Mouse (Mus musculus) heart, embryonic 15.5 days (tissue): Measurements from ENCODE around the gene Olfr1347. TPM values are rescaled to one million over a fixed set of nuclear protein-coding genes. Genes with fewer than 3 reads are reported as not detected.
"Not testable (repeated sequence)": the region's sequence is repeated elsewhere in the genome, so short reads cannot be mapped to it uniquely, and the experiment has no call there.

ENCODE experiments used
- ATAC-seq: fragments of 200-750 bp; cut with Nextera tagmentation; replicated peaks from 2 replicates; pipeline ENCODE4 v1.8.0; 2017; ENCODE audit warnings: low read depth, moderate TSS enrichment; ENCODE audit not compliant: insufficient number of reproducible peaks, insufficient read depth, low FRiP score
- H3K27ac ChIP-seq: fragments of 300-500 bp; sonication (generic); 2 replicates; pipeline ENCODE4 v1.5.1; 2015; ENCODE audit warnings: mild to moderate bottlenecking, inconsistent platforms
- H3K27me3 ChIP-seq: fragments of 300-500 bp; sonication (generic); 2 replicates; pipeline ENCODE4 v1.6.1; 2015; ENCODE audit warnings: inconsistent platforms
- H3K36me3 ChIP-seq: fragments of 300-500 bp; sonication (generic); 2 replicates; pipeline ENCODE4 v1.6.1; 2015; ENCODE audit warnings: mild to moderate bottlenecking, inconsistent platforms
- H3K4me1 ChIP-seq: fragments of 300-500 bp; sonication (generic); replicated peaks from 2 replicates; pipeline ENCODE4 v1.6.1; 2015; ENCODE audit warnings: inconsistent platforms
- H3K4me2 ChIP-seq: fragments of 300-500 bp; sonication (generic); 2 replicates; pipeline ENCODE4 v1.6.1; 2015; ENCODE audit warnings: inconsistent platforms, mild to moderate bottlenecking, moderate library complexity
- H3K4me3 ChIP-seq: fragments of 300-500 bp; sonication (generic); 2 replicates; pipeline ENCODE4 v1.5.1; 2015; ENCODE audit warnings: mild to moderate bottlenecking, inconsistent platforms
- H3K9ac ChIP-seq: fragments of 300-500 bp; sonication (generic); 2 replicates; pipeline ENCODE4 v1.6.1; 2015; ENCODE audit warnings: mild to moderate bottlenecking, inconsistent platforms
- H3K9me3 ChIP-seq: fragments of 300-500 bp; sonication (generic); replicated peaks from 2 replicates; pipeline ENCODE4 v1.6.1; 2016; ENCODE audit warnings: inconsistent platforms
- WGBS: fragments of 180-500 bp; shearing (Covaris S2); methylation state at CpG from one replicate; pipeline ENCODE4 v1.1.7; 2015; ENCODE audit warnings: mixed read lengths; 5-methylcytosine and 5-hydroxymethylcytosine counted together
- polyA plus RNA-seq: library from polyadenylated mRNA; unstranded; fragments of >200 nt; fragmentation: Nextera tagmentation; extraction: Ambion mirVana; gene quantifications from 2 replicates; pipeline ENCODE4 v1.2.1, GENCODE M21; 2015

Gene Olfr1347
- not detected in 2 replicates for polyA plus RNA-seq

DNA sequence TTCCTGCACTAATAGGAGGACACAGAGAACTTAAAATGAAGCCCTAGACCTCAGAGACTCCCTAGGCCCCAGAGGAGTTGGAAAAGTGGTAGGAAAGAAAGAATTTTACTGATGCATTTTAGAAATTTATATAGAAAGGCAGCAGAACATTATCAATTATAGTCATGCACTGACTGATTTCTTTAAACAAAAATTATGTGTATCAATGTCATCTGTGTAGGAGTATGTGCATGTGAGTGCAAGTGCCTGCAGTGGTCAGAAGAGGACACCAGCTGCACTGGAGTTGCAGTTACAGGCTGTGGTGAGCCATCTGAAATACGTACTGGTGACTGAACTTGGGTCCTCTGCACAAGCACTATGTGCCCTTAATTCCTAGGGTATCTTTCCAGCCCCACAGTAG, at the start of gene Olfr1347:
TSS of gene Olfr1347 (minus strand) at position 101 of the 400 bp plus-strand sequence.
- H3K9me3 ChIP-seq = peaks cover 3% of the 10 kb centered on the region; the same call in 1 of the 2 replicates
- no peaks in the 10 kb centered on the region for H3K27me3 ChIP-seq
- ATAC-seq = no peak
- no peak within 1 kb of the TSS for H3K4me3 ChIP-seq
- no peak within 1 kb of the TSS for H3K9ac ChIP-seq
- WGBS = 41% methylated on average over 1 of the region's 1 CpGs
- H3K4me2 ChIP-seq = no peak within 1 kb of the TSS
- H3K4me1 ChIP-seq = no peaks in the 10 kb centered on the region
- H3K27ac ChIP-seq = no peak within 1 kb of the TSS
- no peaks in the 10 kb centered on the region for H3K36me3 ChIP-seq

DNA sequence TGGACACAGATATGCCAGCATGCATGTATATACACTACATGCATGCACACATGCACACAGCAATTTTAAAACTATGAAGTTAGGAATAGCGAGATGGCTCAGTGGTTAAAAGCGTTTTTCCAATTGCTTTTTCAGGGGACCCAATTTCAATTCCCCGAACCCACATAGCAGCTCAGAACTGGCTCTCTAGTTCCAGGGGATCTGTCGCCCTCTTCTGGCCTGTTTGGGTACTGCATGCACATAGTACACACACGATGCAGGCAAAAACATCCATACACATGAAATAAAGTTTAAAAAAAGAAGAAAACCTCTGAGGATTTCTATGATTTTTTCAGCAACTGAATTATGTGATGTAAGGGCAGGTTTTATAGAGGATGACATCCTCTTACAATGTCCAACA, 26.6 kb upstream of the Olfr1347 start:
- no peak overlapping the region for H3K4me3 ChIP-seq
- no peak for ATAC-seq
- no peak overlapping the region for H3K27ac ChIP-seq
- H3K9ac ChIP-seq = no peak overlapping the region
- H3K4me2 ChIP-seq = no peak overlapping the region
- no peaks in the 10 kb centered on the region for H3K36me3 ChIP-seq
- H3K9me3 ChIP-seq = no peaks in the 10 kb centered on the region; the same call in 1 of the 2 replicates
- 60% methylated on average over 5 of the region's 5 CpGs for WGBS
- H3K4me1 ChIP-seq = no peaks in the 10 kb centered on the region
- no peaks in the 10 kb centered on the region for H3K27me3 ChIP-seq

DNA sequence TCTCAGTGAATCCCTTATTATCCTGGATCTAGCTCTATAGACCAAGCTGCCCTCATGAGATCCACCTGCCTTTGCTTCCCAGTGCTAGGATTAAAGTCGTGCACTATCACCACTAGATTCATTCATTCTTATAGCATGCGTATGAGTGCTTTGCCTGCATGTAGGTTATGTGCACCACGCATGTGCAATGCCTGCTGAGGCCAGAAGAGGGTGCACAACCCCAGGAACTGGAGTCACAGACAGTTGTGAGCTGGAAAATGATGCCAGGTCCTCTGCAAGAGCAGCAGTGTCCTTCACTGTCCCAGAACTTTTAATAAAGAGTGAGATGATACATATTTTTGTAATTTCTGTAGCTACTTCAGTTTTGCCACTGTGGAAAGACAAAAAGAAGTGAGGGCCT, 25.4 kb upstream of the Olfr1347 start:
- no peaks in the 10 kb centered on the region for H3K4me1 ChIP-seq
- H3K27ac ChIP-seq = no peak overlapping the region
- no peak overlapping the region for H3K4me2 ChIP-seq
- no peaks in the 10 kb centered on the region; the same call in 1 of the 2 replicates for H3K9me3 ChIP-seq
- no peak for ATAC-seq
- H3K9ac ChIP-seq = no peak overlapping the region
- H3K4me3 ChIP-seq = no peak overlapping the region
- no peaks in the 10 kb centered on the region for H3K27me3 ChIP-seq
- WGBS = 49% methylated on average over 3 of the region's 3 CpGs
- no peaks in the 10 kb centered on the region for H3K36me3 ChIP-seq

DNA sequence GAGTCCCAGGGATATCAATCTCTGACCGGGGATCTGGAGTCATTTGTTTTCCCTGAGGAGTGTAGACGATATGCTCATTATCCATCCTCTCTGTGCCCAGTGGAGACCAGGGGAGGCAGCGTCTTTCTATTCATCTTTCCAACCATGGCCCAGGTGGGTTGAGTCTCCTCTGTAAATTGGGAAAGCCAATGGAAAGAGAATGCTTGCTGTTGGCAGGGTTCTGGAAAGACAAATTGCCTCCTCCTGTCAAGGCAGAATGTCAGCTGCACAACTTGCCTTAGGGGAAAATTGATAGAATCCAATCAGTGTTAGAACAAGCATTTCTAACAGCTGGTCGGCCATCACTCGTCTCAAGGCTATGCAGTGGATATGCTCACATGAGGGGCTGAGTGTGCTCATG, 23.3 kb upstream of the Olfr1347 start, which contains the start of gene Olfr1349:
TSS of gene Olfr1349 (minus strand) at position 101 of the 400 bp plus-strand sequence.
- ATAC-seq = no peak
- H3K4me1 ChIP-seq = no peaks in the 10 kb centered on the region
- H3K4me2 ChIP-seq = no peak within 1 kb of the TSS
- 68% methylated on average over 5 of the region's 5 CpGs for WGBS
- H3K36me3 ChIP-seq = no peaks in the 10 kb centered on the region
- no peak within 1 kb of the TSS for H3K4me3 ChIP-seq
- H3K27ac ChIP-seq = no peak within 1 kb of the TSS
- no peak within 1 kb of the TSS for H3K9ac ChIP-seq
- H3K9me3 ChIP-seq = no peaks in the 10 kb centered on the region; the same call in 1 of the 2 replicates
- H3K27me3 ChIP-seq = no peaks in the 10 kb centered on the region

DNA sequence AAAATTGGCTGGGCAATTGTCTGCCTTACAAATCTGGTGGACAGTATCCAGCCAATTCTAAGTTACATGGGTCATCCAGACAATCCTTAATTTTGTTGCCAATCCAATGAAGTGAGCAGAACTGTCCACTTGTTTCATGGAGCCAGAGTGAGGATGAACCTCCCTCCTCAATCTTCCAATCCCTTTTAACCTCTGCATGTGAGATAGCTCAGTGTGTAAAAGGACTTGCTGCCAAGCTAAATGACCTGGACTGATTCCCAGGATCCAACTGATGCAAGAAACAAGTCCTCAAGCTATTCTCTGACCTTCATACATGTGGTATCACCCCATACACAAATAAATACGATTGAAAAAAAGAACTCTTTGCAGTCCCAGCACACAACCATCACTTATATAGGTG, 22.1 kb upstream of the Olfr1347 start:
- 17% methylated on average over 1 of the region's 1 CpGs for WGBS
- Histone ChIP-seq H3K9ac (no peak overlapping the region), H3K27me3 (no peaks in the 10 kb centered on the region), H3K36me3 (no peaks in the 10 kb centered on the region), H3K4me2 (no peak overlapping the region), H3K4me3 (no peak overlapping the region), H3K9me3 (no peaks in the 10 kb centered on the region; the same call in 1 of the 2 replicates), H3K4me1 (no peaks in the 10 kb centered on the region), H3K27ac (no peak overlapping the region)
- no peak for ATAC-seq

DNA sequence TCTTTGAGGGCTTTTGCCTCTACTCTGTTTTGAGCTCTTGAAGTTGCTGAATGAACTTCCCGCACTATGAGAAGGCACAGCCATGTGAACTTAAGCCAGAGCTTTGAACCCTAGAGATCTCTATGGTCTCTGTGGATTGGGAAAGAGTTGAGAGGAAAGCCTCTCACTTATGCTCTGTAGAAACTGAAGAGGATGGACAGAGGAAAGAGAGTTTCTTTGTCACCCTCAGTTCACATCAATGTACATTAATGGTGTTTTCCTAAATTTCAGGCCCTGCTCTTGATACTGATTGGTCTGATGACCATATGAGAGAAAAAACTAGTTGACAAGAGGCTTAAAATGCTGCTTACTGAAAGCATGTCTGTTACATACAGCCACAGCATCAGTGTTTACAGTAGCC, 9.1 kb upstream of the Olfr1347 start, which contains the start of gene Olfr1348:
TSS of gene Olfr1348 (minus strand) at position 101 of the 400 bp plus-strand sequence.
- Histone ChIP-seq H3K4me1 (no peaks in the 10 kb centered on the region), H3K4me3 (no peak within 1 kb of the TSS), H3K27me3 (no peaks in the 10 kb centered on the region), H3K36me3 (no peaks in the 10 kb centered on the region), H3K9ac (no peak within 1 kb of the TSS), H3K27ac (no peak within 1 kb of the TSS), H3K9me3 (peaks cover 2% of the 10 kb centered on the region; the same call in 1 of the 2 replicates), H3K4me2 (no peak within 1 kb of the TSS)
- ATAC-seq = no peak
- 89% methylated on average over 1 of the region's 1 CpGs for WGBS

DNA sequence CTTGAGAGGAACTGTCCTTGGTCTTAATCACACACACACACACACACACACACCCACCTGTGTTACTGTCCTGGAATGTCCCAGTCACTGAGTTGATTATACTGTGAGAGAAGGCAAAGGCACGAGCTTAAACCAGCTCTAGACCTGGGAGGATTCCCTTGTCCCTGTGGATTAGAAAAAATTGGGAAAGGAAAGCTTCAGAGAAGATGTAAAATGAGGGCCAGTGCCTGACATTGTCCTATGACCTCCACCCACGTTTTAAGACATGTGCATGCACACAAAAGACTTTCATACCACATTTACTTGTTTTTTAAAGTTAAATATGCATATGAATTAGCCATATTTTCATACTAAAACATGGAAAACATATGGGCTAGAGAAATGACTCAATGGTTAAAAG, 12.7 kb downstream of the Olfr1347 start, which contains the start of gene Olfr5:
TSS of gene Olfr5 (minus strand) at position 101 of the 400 bp plus-strand sequence.
- H3K36me3 ChIP-seq = no peaks in the 10 kb centered on the region
- H3K4me3 ChIP-seq = no peak within 1 kb of the TSS
- H3K27ac ChIP-seq = no peak within 1 kb of the TSS
- 21% methylated on average over 2 of the region's 2 CpGs for WGBS
- H3K9me3 ChIP-seq = no peaks in the 10 kb centered on the region
- ATAC-seq = no peak
- H3K4me1 ChIP-seq = no peaks in the 10 kb centered on the region
- no peaks in the 10 kb centered on the region for H3K27me3 ChIP-seq
- H3K4me2 ChIP-seq = no peak within 1 kb of the TSS
- no peak within 1 kb of the TSS for H3K9ac ChIP-seq

DNA sequence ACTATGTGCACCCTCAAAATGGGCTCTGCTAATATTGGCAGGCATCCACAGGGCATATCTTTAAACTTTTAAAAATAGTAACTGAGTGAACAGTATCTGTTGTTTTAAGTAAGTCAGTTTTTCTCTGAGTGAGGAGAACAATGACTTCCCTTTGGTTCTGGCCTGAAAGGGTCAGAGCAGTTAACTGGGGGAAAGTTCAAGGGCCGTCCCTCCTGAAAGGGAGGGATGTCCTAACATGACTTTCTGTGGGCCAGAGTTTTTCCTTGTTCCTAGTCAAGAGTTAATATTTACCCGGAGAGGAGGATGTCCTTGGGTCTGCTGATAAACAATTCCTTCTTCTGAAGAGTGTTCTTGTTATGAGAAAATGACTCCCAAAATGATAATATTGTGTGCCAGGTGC, 21.9 kb downstream of the Olfr1347 start:
- H3K27me3 ChIP-seq, H3K4me2 ChIP-seq, H3K4me1 ChIP-seq, H3K9me3 ChIP-seq, H3K36me3 ChIP-seq, H3K4me3 ChIP-seq, ATAC-seq, H3K27ac ChIP-seq, H3K9ac ChIP-seq: not testable (repeated sequence)
- WGBS = 59% methylated on average over 2 of the region's 2 CpGs

DNA sequence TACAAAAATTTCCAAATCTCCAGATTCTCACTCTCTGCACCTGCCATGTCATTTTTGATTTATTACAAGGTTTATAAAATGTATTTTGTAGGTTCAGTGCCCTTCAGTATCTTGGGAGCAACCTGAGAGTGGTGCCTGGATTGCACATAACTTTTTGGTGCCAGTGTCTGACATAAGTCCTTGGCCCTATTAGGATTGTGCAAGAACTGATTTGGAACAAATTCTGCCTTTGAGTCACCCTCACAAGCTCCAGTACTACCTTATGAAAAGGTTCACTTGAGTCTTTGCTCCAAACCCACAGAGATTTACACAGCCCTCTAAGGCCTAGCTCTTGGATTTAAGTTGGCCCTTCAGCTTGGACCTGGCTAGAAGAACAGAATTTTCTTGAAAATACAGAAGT, 32.6 kb downstream of the Olfr1347 start, which contains the start of gene Olfr1346:
TSS of gene Olfr1346 (plus strand) at position 151 of the 400 bp plus-strand sequence.
- Histone ChIP-seq H3K27me3 (no peaks in the 10 kb centered on the region), H3K9me3 (no peaks in the 10 kb centered on the region), H3K4me2 (no peak within 1 kb of the TSS), H3K36me3 (no peaks in the 10 kb centered on the region), H3K9ac (no peak within 1 kb of the TSS), H3K4me3 (no peak within 1 kb of the TSS), H3K4me1 (no peaks in the 10 kb centered on the region), H3K27ac (no peak within 1 kb of the TSS)
- no peak for ATAC-seq

DNA sequence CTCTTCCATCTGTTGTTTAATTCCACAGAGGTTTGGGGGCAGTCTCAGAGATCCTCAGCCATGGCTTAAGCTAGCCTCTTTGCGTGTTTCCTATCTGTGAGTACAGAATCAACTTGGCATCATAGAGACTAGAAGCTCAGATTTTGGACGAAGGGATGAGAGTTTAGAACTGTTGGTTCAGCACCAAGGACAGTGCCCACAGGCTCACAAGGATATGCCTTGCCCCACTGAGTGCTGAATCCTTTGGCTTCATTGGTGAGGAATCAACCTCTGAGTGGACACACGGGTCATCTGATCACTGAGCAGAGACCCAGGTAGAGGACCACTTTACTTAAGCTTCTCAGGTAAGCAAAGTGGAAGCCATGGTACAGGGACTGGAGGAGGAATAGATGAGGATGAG, 43.2 kb downstream of the Olfr1347 start:
- Histone ChIP-seq H3K4me2 (no peak overlapping the region), H3K4me1 (no peaks in the 10 kb centered on the region), H3K27ac (no peak overlapping the region), H3K36me3 (no peaks in the 10 kb centered on the region), H3K9me3 (no peaks in the 10 kb centered on the region), H3K9ac (no peak overlapping the region), H3K27me3 (no peaks in the 10 kb centered on the region), H3K4me3 (no peak overlapping the region)
- WGBS = 40% methylated on average over 3 of the region's 3 CpGs
- no peak for ATAC-seq

DNA sequence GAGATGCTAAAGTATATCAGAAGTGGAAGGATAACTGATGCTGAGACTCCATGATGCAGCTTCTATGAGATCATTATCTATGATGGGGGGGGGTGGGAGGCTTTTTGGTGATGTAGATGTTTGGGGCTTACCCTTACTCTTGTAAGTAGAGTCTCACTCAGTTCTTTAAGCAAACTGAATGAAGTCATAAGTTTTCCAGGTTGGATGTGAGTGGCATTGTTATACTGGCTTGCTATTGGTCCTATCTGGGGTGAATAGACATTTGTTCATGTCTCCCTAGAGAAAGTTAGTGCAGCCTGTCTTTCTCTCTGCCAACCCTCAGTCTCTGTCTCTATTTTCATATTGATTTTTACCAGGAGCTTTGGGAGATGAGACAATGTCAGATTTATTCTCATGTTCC, 43.7 kb downstream of the Olfr1347 start, which contains the start of gene Olfr1336:
TSS of gene Olfr1336 (plus strand) at position 301 of the 400 bp plus-strand sequence.
- no peak within 1 kb of the TSS for H3K27ac ChIP-seq
- H3K27me3 ChIP-seq = no peaks in the 10 kb centered on the region
- no peaks in the 10 kb centered on the region for H3K36me3 ChIP-seq
- H3K4me3 ChIP-seq = no peak within 1 kb of the TSS
- ATAC-seq = no peak
- no peaks in the 10 kb centered on the region for H3K9me3 ChIP-seq
- no peaks in the 10 kb centered on the region for H3K4me1 ChIP-seq
- no peak within 1 kb of the TSS for H3K4me2 ChIP-seq
- no peak within 1 kb of the TSS for H3K9ac ChIP-seq

DNA sequence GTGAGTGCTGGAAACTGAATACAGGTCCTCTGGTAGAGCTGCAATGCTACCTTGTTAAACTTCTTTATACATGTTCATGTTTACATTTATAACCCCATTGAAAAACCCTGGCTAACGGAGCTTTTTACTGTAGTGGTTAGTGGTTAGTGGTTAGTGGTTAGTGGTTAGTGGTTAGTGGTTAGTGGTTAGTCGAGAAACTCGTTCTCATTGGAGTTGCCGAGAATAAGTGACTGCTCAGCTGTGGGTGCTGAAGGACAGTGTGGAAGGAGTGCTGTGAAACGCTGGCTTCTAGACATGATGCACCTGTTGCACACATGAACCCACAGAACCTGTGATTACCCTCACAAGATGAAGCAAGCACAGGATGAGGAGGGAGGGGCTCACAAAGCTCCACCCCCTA, 51.8 kb downstream of the Olfr1347 start:
- H3K4me1 ChIP-seq = no peaks in the 10 kb centered on the region
- H3K27ac ChIP-seq = no peak overlapping the region
- no peak overlapping the region for H3K4me2 ChIP-seq
- no peaks in the 10 kb centered on the region for H3K27me3 ChIP-seq
- H3K9ac ChIP-seq = no peak overlapping the region
- no peaks in the 10 kb centered on the region for H3K9me3 ChIP-seq
- 70% methylated on average over 5 of the region's 5 CpGs for WGBS
- no peaks in the 10 kb centered on the region for H3K36me3 ChIP-seq
- ATAC-seq = no peak
- H3K4me3 ChIP-seq = no peak overlapping the region
